Mouse (Mus musculus) heart, postnatal 0 days (tissue): ENCODE data around the gene Fmo2.

Experiments
- CTCF ChIP-seq: IDR thresholded peaks from 2 replicates; pipeline ENCODE4 v1.5.1; 2016; ENCODE audit warnings: antibody characterized with exemption, control low read depth, low read depth
- EP300 ChIP-seq: IDR thresholded peaks from 2 replicates; pipeline ENCODE4 v1.6.1; 2016; ENCODE audit warnings: antibody characterized with exemption, low read depth

DNA sequence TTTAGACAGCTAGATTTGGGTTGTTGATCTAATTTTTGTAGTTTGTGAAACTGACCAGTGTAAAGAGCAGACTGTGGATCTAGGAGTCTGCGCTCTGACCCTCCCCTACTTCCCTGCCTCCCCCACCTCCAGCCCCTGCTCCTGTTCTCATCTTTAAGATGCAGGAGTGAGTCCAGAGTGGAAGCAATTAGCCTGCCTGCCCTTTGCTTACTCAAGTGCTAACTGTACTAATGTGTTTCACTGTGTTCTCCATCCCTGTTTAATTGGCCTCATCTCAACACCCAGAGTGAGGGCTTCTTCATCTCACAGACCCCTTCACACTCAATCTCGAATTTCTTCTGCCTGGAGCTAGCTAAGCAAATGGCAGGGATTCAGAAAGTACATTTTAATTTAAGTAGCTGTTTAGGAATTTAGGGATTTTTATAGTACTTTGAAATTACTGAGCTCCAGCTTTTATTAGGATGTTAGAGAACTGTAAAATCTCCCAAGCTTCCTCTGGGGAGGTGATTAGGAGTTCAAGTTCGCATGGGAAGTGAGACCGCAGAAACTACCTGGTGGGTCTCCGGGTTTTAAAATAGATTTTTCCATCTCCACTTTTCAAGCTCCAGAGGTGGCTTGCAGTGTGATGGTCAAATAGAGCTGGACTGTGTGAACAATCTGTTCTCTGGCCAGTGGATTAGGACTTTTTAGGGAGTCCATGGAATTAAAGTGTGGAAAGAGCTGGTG, 39.6 kb upstream of the Fmo2 start:
- TF ChIP-seq CTCF = no peak
- TF ChIP-seq EP300 = no peak
